Mouse (Mus musculus) naive thymus-derived CD4-positive, alpha-beta T cell, adult 2 months (primary cell): ENCODE measurements around the gene Gm21060.
"Not testable (repeated sequence)": the region's sequence is repeated elsewhere in the genome, so short reads cannot be mapped to it uniquely, and the experiment has no call there.

Experiments
- DNase-seq: peaks from one replicate; pipeline ENCODE4 v3.0.0-alpha.2; 2011; ENCODE audit warnings: low read depth

The Gm21060 gene

DNA sequence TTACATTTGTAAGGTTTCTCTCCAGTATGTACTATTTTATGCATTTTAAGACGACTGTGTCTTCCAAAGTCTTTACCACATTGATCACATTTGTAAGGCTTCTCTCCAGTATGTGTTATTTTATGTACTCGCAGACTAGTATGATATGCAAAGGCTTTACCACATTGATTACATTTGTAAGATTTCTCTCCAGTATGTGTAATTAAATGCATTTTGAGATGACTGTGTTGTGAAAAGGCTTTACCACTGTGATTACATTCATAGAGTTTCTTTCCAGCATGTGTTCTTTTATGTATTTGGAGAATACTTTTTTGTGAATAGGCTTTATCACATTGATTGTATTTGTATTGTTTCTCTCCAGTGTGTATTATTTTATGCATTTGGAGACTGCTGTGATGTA lies at the start of gene Gm21060:
Gene Gm21060 (minus strand): TSS at position 101 of the 400 bp plus-strand sequence.
- no peak for DNase-seq

DNA sequence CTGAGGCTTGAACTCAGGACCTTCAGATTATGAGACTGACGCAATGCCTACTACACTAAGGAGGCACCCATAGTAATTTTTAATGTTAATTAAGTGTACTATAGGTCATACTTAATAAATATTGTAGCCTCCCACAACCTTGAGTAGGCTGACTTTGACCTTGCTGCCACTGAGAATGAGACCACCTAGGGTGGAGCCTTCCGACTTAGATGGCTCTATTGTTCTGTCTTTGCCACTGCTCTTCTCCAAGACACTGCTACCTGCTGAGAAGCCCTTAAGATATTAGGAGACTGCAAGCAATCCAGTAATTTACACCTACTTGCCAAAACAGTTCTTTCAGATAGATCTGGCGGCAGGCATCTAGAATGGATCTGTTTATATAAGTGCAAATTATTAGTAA lies 24.0 kb upstream of the Gm21060 start:
- DNase-seq, result not testable (repeated sequence)

DNA sequence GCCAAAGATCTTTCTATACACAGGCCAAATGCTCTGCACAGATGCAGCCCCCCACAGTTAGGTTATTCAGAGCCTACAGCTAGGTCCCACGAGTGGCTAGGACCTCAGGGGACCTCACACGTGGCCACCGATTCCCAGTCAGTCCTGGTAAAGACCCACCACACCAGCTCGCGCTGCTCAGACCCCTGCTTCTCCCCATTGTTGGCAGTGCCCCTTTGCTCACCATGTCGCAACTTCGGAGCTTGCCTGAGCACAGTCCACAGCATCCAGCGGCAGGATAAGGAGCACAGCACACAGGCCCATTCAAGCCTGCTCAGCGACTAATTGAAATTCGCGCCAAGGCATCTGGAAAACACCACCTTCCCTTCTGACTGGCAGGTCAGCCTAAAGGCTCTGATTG lies 16.3 kb upstream of the Gm21060 start:
- not testable (repeated sequence) for DNase-seq

DNA sequence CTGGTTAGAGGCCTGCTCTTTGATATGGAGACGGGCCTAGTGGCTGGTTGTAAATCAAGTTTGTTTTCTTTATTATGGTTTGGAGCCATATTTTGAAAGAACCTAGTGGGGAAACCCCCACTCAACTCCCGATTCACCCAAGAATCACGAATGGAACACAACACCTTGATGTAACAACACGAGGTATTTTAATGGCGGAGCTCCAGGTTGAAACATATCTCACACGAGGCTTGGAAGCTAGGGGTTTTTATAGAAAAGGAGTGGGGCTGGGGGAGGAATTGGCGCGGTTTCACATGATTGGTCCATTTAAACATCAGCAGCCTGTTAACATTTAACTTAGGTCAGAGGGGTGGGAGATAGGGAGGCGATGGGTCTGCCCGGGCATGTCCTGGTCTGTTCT lies 15.5 kb upstream of the Gm21060 start:
- DNase-seq, result not testable (repeated sequence)

DNA sequence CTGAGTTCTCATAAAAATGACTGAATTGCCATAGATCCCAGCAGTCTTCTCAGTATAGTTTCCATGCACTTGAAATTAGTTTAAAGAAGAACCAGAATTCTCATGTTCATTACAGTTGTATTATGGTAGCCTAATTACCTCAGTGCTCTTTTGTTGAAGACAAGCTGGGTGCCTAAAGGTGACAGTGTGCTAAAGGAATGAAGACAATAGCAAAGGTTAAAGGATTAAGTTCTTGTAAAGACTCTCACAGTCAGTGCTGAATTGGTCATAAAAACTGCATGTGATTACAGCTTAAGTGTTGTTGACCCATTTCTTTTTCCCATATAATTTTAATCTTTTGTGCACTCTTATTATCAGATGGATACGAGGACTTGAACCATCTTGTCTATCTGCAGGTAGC lies 11.2 kb upstream of the Gm21060 start:
- DNase-seq, result not testable (repeated sequence)

DNA sequence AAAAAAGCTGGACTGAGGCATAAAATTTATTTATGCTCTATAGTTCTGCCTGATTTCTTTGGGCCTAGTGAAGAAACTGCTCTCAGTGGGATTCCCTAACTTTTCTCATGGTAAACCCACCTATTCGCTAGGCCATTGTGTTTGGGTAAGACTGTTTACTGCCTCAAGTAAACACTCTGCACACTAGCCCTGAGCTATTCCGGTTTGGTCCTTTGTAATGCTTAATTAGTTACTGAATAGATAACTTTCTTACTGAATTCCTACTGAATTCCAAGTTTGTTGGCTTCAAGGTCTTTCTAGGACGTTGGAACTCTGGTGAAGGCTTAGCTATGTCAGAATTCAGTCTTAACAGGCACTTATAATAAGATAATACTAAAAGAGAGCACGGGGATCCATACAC lies 11.8 kb downstream of the Gm21060 start:
- DNase-seq, result not testable (repeated sequence)

DNA sequence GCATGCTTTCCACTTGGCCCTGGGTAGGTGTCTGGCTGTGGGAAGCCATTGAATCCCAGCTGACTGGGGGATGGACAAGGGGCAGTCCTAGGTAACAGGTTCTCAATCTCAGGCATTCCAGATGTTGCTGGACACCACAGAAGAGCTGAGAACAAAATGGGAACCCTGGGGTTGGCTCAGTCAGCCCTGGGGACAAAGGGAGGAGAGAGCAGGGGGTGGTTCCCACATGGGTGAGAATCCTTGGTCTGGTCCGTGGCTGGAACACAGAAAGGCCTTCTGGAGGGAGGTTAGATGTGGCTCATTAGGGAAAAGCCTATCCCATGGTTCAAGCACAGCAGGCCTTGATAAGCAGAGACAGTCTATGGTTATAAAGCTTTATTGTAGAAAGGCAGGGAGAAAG lies 13.3 kb downstream of the Gm21060 start:
- no peak for DNase-seq

DNA sequence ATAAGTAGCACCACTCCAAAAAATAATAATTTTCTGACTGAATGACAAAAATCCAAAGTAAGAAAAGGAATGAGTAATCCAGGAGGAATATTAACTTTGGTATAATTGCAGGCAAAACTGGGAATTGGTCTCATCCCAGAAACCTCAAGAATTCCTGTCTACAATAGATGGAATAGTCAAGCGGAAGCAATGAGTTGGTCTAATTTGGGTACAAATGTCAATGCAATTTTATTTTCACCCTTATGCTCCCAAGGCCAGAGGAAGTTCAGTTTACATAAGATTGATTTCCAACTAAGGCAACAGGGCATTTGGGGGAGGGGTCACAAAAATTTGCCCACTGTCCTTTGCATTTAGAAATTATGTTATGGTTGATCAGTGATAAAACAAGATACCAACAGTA lies 21.4 kb downstream of the Gm21060 start:
- no peak for DNase-seq

DNA sequence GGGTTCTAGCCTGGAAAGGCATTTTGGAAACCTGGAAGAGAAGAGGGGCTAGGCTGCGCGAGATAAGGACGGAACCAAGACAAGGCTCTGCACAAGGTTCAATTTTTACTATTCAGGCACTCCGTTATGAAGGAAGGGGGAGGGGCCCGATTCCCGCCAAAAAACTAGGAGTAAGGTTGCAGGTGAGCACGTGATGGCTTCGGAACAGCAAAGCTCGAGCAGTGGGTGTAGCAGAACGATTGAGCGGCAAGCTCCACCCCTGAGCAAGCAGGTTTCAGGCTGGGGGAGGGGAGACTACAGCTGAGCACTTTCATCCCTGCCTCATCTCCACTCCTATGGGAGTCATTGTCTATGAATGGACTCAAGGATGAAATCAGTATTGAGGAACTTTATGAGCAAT lies 27.7 kb downstream of the Gm21060 start:
- DNase-seq, result not testable (repeated sequence)

DNA sequence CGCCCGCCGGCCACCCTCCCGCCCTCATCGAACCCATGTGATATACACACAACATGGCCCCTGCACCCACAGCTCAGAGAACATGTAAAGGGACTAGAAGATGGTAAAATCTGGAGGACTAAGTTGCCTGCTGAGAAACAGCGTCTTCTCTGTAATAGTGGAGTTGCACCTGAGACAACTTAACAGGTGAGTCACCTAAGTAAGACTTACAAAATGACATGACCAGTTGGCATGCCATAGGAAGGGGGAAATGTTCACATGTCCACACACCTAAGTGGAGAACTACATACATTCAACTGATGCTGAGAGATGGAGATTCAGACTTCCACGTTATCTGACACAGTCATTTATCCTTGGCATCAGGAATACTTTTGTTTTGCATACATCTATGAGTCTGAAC lies 29.7 kb downstream of the Gm21060 start:
- DNase-seq, result peak; percentile 60

DNA sequence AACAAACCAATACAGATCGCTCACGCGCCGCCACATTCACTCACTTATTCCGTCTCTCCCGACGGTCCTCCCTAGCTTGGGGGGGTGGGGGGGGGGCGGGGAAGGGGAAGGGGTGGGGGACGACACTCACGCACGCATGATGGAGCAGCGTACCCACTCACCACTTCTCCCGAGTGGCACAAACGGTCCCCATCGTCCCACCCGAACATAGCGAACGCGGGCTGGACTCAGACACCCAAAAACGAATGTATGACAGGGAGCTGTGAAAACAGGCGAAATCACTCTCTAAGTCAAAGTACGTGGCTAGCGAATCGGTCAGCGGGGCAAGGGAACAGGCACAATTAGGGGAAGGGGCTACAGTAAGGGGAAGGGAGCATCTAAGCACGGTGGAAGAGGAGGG lies 30.2 kb downstream of the Gm21060 start:
- peak; percentile 73 for DNase-seq

DNA sequence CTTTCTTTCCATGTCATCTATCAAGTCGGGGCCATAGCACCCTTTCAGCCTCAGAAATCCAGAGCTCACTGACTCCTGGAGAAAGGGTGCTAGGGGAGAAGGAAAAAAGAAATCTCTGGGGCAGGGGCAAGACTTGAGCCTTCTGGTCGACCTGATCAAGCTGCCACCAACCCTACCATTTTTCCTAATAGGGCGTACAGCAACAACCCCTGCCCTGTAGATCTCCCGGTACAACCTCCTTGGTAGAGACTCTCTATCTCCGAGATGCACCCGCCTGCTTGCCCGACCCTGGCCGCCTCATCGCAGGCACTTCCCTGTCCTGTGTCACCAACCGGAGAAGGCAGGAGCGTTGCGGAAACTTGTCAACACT lies 30.6 kb downstream of the Gm21060 start:
- peak; percentile 75 for DNase-seq

DNA sequence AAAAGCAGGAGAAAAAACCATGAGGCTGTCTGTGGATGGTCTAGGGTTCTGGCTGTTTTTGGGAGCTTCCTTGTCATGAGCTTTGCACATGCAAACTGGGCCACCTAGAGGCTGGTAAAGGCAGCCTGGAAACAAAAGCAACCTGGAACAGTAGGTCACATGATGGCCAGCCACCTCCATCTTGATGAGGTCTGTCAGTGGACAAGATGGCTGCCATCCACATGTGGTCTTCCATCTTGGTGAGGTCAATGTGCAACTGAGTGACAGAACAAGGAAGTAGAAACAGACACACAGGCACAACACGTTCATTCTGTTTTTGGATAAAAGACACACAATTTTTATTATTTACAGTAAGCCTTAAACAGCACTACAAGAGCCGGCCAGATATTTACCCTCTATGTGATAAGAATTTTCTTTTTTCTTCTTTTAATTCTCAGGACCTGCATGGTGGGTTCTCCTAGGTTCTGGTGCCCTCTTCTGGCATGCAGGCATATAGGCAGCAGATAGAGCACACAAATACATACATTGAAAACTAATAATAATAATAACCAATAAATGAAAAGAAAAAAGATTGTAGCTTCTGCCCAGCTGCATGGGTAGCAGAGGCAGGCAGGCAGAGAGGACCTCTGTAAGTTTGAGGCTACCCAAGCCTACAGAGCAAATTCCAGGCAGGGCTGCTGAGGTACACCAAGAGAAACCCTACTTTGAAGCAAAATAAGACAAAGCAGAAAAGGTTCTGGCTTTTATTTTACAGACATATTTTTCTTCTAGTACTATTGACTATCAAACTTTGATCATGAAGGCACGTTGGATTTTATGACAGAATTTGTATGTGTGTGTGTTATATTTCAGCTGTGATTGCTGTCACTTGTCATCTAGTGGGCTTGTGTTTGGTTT lies 31.3 kb downstream of the Gm21060 start:
- peak; percentile 90 for DNase-seq

DNA sequence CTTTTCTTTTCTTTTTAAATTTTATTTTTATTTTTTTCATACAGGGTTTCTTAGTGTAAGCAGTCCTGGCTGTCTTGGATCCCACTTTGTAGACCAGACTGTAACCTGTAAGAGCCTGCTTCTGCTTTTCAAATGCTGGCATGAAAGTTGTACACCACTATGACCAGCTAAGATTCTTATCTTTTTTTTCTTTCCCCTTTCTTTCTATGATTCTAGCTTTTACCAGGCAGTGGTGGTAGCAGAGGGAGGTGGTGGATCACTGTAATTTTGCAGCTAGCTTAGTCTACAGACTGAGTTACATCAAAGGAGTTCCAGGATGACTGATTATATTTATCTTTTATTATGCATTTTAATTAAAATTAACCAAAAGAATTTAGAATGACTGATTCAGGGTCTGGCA lies 31.9 kb downstream of the Gm21060 start:
- DNase-seq, result no peak

DNA sequence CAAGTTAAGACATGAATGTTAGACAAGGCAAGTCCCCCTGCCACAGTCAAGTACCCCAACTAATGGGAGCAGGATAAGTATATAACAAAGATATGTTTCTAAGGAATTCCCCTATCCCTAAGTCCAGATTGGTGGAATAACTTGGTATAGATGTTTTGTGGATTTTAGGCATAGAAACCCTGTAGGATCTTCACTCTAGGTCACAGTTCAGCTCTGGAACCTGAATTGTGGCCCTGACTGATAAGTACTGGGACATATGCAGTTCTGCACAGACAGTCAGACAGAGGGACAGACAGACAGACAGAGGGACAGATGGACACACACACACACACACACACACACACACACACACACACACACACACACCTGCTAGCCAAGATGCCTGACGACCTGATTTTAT lies 32.6 kb downstream of the Gm21060 start:
- DNase-seq, result peak; percentile 66

DNA sequence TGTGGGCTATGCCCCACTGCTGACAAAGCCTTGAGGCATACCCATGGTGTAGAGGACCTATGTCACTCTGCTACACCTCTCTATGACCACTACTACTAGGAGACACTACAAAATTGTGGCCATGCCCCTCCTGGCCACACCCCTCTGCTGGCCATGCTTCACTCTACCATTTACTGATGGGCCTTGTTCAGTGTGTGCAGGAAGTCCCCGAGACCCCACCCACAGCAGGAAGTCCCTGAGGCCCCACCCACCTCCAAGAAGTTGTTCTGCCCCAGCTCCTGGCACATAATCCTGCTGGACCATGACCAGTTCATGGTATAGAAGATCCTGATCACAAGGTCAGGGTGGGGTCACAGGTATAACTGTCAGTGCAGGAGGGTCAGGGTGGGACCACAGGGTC lies 35.6 kb downstream of the Gm21060 start:
- DNase-seq, result no peak

DNA sequence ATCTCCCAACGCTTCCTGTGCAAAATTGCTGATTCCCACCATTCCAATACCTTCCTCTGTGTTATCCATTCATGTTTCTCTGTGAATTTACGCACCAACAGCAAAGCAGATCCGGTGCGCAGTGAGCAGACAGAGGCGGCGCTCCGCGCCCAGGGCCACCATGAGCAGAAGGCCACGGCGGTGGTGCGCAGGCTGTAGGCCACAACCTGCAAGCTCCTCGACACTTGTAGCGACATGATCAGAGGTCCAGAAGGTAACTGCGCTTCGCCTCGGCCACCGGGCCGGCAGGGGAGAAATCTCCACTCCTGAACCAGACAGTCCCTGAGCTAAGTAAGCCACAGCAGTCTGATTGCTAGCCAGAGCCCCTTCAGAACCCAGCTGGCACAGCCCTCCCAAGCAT lies 39.1 kb downstream of the Gm21060 start:
- DNase-seq, result no peak

DNA sequence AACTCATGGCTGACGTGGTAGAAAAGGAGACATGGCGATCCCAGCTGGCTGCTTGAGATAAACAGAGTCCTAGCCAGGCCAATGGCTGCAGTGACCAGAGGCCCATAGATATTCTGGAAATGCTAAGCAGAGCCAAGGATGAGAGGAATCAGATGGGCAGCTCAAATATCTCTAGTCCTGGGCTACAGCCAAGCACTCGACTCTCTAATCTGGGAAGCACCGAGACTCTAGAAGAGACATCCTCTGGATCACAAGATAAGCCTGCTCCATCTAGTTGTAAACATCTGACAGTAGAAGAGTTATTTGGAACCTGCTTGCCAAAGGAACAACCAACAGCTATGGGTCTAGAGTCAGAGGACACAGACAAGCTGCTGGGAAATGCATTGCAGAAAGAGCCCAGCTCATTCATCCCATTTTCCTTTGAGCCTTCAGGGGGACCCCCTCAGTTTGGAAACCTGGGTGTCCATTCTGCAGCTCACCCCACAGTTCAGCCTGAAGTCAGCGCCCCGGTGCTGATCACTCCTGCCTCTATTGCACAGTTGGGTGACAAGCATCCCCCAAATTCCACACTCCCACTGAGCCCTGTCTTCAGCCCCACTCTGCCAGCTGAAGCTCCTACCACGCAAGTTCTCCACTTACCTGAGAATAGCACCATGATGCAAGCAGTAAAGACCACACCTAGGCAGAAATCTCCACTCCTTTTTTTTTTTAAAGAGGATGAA lies 40.5 kb downstream of the Gm21060 start:
- no peak for DNase-seq

DNA sequence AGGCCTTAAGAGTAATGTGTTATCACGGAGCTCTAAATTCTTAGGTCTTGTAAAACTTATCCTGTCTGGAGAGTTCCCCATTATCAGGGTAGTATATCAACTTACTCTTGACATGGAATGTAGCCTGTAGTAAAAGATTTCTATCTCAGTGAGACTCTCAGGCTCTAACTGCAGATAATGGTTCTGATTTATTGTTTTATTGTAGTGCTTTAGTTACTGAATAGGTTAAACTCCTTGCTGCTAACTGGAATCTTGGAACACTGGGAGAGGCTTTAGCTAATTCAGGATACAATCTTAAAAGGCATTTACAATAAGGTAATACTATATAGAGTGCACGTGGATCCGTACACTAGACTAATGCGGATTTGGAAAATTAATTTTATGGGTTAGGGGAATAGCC lies 49.5 kb downstream of the Gm21060 start:
- DNase-seq, result not testable (repeated sequence)
